Mouse (Mus musculus) hindbrain, embryonic 15.5 days (tissue): ENCODE data around the gene Taf15. TPM values are rescaled to one million over a fixed set of nuclear protein-coding genes. Genes with fewer than 3 reads are reported as not detected.

Source experiments
- ATAC-seq: fragments of 200-750 bp; cut with Nextera tagmentation; 2 replicates; pipeline ENCODE4 v1.8.0; 2017; ENCODE audit warnings: low read depth, moderate number of reproducible peaks, moderate TSS enrichment; ENCODE audit not compliant: low FRiP score
- H3K27ac ChIP-seq: fragments of 300-500 bp; sonication (generic); replicated peaks from 2 replicates; pipeline ENCODE4 v1.5.1; 2015; ENCODE audit warnings: mild to moderate bottlenecking, inconsistent platforms
- H3K27me3 ChIP-seq: fragments of 300-500 bp; sonication (generic); 2 replicates; pipeline ENCODE4 v1.6.1; 2015; ENCODE audit warnings: control low read depth, inconsistent platforms
- H3K36me3 ChIP-seq: fragments of 300-500 bp; sonication (generic); 2 replicates; pipeline ENCODE4 v1.6.1; 2015; ENCODE audit warnings: control low read depth, inconsistent platforms
- H3K4me1 ChIP-seq: fragments of 300-500 bp; sonication (generic); replicated peaks from 2 replicates; pipeline ENCODE4 v1.6.1; 2015; ENCODE audit warnings: control low read depth, inconsistent platforms
- H3K4me2 ChIP-seq: fragments of 300-500 bp; sonication (generic); 2 replicates; pipeline ENCODE4 v1.6.1; 2015; ENCODE audit warnings: moderate library complexity, mild to moderate bottlenecking, inconsistent platforms
- H3K4me3 ChIP-seq: fragments of 300-500 bp; sonication (generic); 2 replicates; pipeline ENCODE4 v1.5.1; 2015; ENCODE audit warnings: mild to moderate bottlenecking, inconsistent platforms
- H3K9ac ChIP-seq: fragments of 300-500 bp; sonication (generic); 2 replicates; pipeline ENCODE4 v1.6.1; 2015; ENCODE audit warnings: inconsistent platforms
- H3K9me3 ChIP-seq: fragments of 300-500 bp; sonication (generic); 2 replicates; pipeline ENCODE4 v1.6.1; 2016; ENCODE audit warnings: control low read depth, inconsistent platforms
- WGBS: fragments of 180-500 bp; shearing (Covaris S2); methylation state at CpG from one replicate; pipeline ENCODE4 v1.1.7; 2015; 5-methylcytosine and 5-hydroxymethylcytosine counted together
- polyA plus RNA-seq: library from polyadenylated mRNA; unstranded; fragments of >200 nt; fragmentation: Nextera tagmentation; extraction: Ambion mirVana; gene quantifications from 2 replicates; pipeline ENCODE4 v1.2.1, GENCODE M21; 2015

Gene Taf15
- polyA plus RNA-seq, 1 experiment from 2014 or later: 12.2 TPM

- ATAC-seq: no peak
- WGBS: 18% methylated on average over 7 of the region's 7 CpGs
- Histone ChIP-seq H3K36me3 (no peaks in the 10 kb centered on the region), H3K4me3 (no peak overlapping the region), H3K27me3 (peaks cover 47% of the 10 kb centered on the region), H3K4me2 (no peak overlapping the region), H3K27ac (no peak overlapping the region), H3K9me3 (no peaks in the 10 kb centered on the region), H3K9ac (no peak overlapping the region), H3K4me1 (peaks cover 24% of the 10 kb centered on the region)
Measured at GRCm38 (mm10) chr11:83443824-83444223, 29.1 kb upstream of the Taf15 start.

GRCm38 (mm10) chr11:83445001-83445400 lies 27.9 kb upstream of the Taf15 start:
- Histone ChIP-seq H3K4me2 (peak overlapping the region; percentile 41), H3K9me3 (no peaks in the 10 kb centered on the region), H3K4me3 (peak overlapping the region; percentile 19), H3K27me3 (peaks cover 47% of the 10 kb centered on the region), H3K9ac (peak overlapping the region; percentile 19; the same call in 1 of the 2 replicates), H3K4me1 (peaks cover 26% of the 10 kb centered on the region), H3K27ac (no peak overlapping the region), H3K36me3 (no peaks in the 10 kb centered on the region)
- 31% methylated on average over 19 of the region's 19 CpGs for WGBS
- no peak for ATAC-seq

GRCm38 (mm10) chr11:83447612-83448011 lies 25.3 kb upstream of the Taf15 start:
- H3K9me3 ChIP-seq: no peaks in the 10 kb centered on the region
- H3K4me1 ChIP-seq: peaks cover 18% of the 10 kb centered on the region
- H3K4me3 ChIP-seq: no peak overlapping the region
- H3K9ac ChIP-seq: no peak overlapping the region
- no peak overlapping the region for H3K4me2 ChIP-seq
- no peak overlapping the region for H3K27ac ChIP-seq
- no peaks in the 10 kb centered on the region for H3K36me3 ChIP-seq
- peaks cover 35% of the 10 kb centered on the region for H3K27me3 ChIP-seq
- 72% methylated on average over 10 of the region's 10 CpGs for WGBS
- no peak for ATAC-seq

DNA sequence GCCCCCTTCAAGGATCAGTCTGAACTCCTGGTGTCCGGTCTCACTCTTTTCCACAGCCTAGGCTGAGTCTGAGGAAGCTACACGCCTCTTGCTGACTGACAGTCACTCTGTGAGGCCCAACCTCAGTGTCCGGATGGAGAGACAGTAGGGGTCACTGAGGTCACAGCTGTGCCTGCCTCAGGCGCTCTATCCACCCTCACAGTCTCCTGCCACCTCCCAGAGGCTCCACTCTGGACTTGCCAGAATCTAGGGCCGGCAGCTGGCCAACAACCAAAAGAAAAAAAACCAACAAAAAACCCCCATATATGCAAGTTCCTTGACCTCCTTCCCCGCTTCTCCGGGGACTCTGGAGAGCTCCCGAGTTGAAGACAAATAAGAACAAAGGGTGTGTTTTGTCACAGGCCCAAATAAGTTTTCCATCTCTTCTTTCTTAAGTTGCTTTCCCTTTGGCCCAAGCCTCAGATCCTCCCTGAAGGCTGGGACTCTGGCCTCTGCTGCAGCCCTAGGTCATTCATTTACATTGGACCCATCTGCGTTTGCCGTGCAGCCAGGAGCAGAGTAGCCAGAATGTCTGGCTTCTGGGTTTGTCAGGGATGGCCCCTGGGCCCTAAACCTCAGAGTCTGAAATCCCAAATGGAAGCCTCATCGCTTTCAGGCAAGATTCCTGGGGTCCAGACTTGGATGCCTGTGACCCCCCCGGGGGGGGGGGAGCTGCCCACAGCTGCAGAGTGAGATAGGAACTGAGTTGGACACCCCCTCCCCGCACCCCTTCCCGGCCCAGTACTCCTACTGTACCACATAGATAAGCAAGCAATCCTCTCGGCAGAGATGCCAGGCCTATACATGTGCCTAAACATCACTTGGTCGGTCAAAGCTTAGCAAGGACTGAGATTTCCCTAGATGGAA lies 24.6 kb upstream of the Taf15 start:
- no peak overlapping the region for H3K9ac ChIP-seq
- H3K27ac ChIP-seq: peak overlapping the region; percentile 31; the same call in 1 of the 2 replicates
- H3K4me1 ChIP-seq: peaks cover 15% of the 10 kb centered on the region
- 34% methylated on average over 16 of the region's 16 CpGs for WGBS
- H3K27me3 ChIP-seq: peaks cover 29% of the 10 kb centered on the region
- ATAC-seq: no peak; the same call in 1 of the 2 replicates
- no peak overlapping the region for H3K4me3 ChIP-seq
- no peaks in the 10 kb centered on the region for H3K9me3 ChIP-seq
- no peaks in the 10 kb centered on the region for H3K36me3 ChIP-seq
- no peak overlapping the region for H3K4me2 ChIP-seq

DNA sequence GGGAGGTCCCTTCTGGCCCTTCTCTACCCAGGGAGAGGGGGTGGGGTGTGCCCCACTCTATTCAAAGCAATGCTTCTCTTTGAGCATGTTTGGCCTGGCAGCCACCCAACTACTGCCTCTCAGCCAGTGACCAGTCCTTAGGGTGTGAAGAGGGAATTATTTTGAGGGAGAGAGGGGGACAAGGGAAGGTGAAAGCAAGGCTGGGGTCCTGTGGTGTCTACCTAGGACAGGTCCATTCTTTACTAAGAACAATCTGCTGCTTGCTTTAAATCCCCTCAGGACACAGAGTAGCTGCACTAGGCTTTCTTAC lies 24.0 kb upstream of the Taf15 start:
- Histone ChIP-seq H3K27me3 (peaks cover 23% of the 10 kb centered on the region), H3K9ac (no peak overlapping the region), H3K4me2 (no peak overlapping the region), H3K9me3 (no peaks in the 10 kb centered on the region), H3K36me3 (no peaks in the 10 kb centered on the region), H3K27ac (0 out of 2 replicates have a peak overlapping the region, but pooled peaks have one; percentile 31), H3K4me3 (no peak overlapping the region), H3K4me1 (peaks cover 15% of the 10 kb centered on the region)
- ATAC-seq: peak; percentile 61; the same call in 1 of the 2 replicates

- peaks cover 19% of the 10 kb centered on the region for H3K27me3 ChIP-seq
- WGBS: 59% methylated on average over 4 of the region's 4 CpGs
- no peak overlapping the region for H3K4me3 ChIP-seq
- H3K27ac ChIP-seq: no peak overlapping the region
- no peaks in the 10 kb centered on the region for H3K36me3 ChIP-seq
- H3K4me1 ChIP-seq: peaks cover 18% of the 10 kb centered on the region
- no peak for ATAC-seq
- no peak overlapping the region for H3K9ac ChIP-seq
- no peak overlapping the region for H3K4me2 ChIP-seq
- H3K9me3 ChIP-seq: no peaks in the 10 kb centered on the region
Measured at GRCm38 (mm10) chr11:83449298-83449697, 23.6 kb upstream of the Taf15 start.

DNA sequence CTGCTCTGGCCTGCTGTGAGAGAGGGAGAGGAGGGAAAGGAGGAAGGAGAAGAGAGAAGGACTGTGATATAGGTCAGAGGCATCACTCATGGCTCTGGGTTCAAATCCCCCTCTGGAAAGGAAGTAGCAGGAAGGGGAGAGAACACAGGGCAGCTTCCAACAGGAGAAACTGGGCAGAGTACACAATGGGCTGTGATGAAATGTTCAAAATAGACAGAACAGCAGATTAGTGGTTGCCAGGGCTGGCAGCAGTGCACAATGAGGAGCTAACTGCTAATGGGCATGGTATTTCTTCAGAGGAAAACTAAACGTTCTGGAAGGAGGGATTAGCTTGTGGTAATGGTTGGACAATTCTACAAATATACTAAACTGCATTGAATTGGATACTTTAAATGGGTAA lies 22.3 kb upstream of the Taf15 start:
- Histone ChIP-seq H3K9ac (no peak overlapping the region), H3K27ac (no peak overlapping the region), H3K9me3 (no peaks in the 10 kb centered on the region), H3K4me1 (peaks cover 14% of the 10 kb centered on the region), H3K4me2 (no peak overlapping the region), H3K4me3 (no peak overlapping the region), H3K27me3 (peaks cover 7% of the 10 kb centered on the region), H3K36me3 (no peaks in the 10 kb centered on the region)
- 33% methylated on average over 1 of the region's 1 CpGs for WGBS
- no peak for ATAC-seq

- no peak overlapping the region for H3K4me3 ChIP-seq
- WGBS: 88% methylated on average over 10 of the region's 10 CpGs
- no peak overlapping the region for H3K27ac ChIP-seq
- H3K27me3 ChIP-seq: peaks cover 5% of the 10 kb centered on the region; the same call in 1 of the 2 replicates
- no peaks in the 10 kb centered on the region for H3K9me3 ChIP-seq
- H3K4me1 ChIP-seq: peaks cover 14% of the 10 kb centered on the region
- no peak overlapping the region for H3K4me2 ChIP-seq
- no peak for ATAC-seq
- no peak overlapping the region for H3K9ac ChIP-seq
- H3K36me3 ChIP-seq: no peaks in the 10 kb centered on the region
Measured at GRCm38 (mm10) chr11:83451281-83451680, 21.6 kb upstream of the Taf15 start.

- Histone ChIP-seq H3K4me2 (no peak overlapping the region), H3K9ac (no peak overlapping the region), H3K36me3 (no peaks in the 10 kb centered on the region), H3K9me3 (no peaks in the 10 kb centered on the region), H3K4me1 (peaks cover 6% of the 10 kb centered on the region; the same call in 1 of the 2 replicates), H3K4me3 (no peak overlapping the region), H3K27ac (no peak overlapping the region), H3K27me3 (no peaks in the 10 kb centered on the region)
- WGBS: 32% methylated on average over 4 of the region's 4 CpGs
- ATAC-seq: no peak
Measured at GRCm38 (mm10) chr11:83454548-83454947, 18.3 kb upstream of the Taf15 start.

- H3K9ac ChIP-seq: no peak overlapping the region
- no peak for ATAC-seq
- 87% methylated on average over 3 of the region's 3 CpGs for WGBS
- no peak overlapping the region for H3K4me2 ChIP-seq
- H3K4me3 ChIP-seq: no peak overlapping the region
- no peaks in the 10 kb centered on the region for H3K36me3 ChIP-seq
- H3K27me3 ChIP-seq: no peaks in the 10 kb centered on the region
- peaks cover 6% of the 10 kb centered on the region; the same call in 1 of the 2 replicates for H3K4me1 ChIP-seq
- H3K9me3 ChIP-seq: no peaks in the 10 kb centered on the region
- no peak overlapping the region for H3K27ac ChIP-seq
Measured at GRCm38 (mm10) chr11:83455608-83456007, 17.3 kb upstream of the Taf15 start.

GRCm38 (mm10) chr11:83457257-83457656 lies 15.6 kb upstream of the Taf15 start:
- Histone ChIP-seq H3K4me3 (no peak overlapping the region), H3K27ac (no peak overlapping the region), H3K27me3 (peaks cover 10% of the 10 kb centered on the region), H3K9ac (no peak overlapping the region), H3K36me3 (no peaks in the 10 kb centered on the region), H3K4me1 (peaks cover 6% of the 10 kb centered on the region; the same call in 1 of the 2 replicates), H3K4me2 (no peak overlapping the region), H3K9me3 (no peaks in the 10 kb centered on the region)
- 28% methylated on average over 7 of the region's 7 CpGs for WGBS
- no peak for ATAC-seq

- H3K9me3 ChIP-seq: no peaks in the 10 kb centered on the region
- H3K27ac ChIP-seq: no peak overlapping the region
- H3K4me3 ChIP-seq: no peak overlapping the region
- ATAC-seq: no peak
- H3K9ac ChIP-seq: no peak overlapping the region
- H3K36me3 ChIP-seq: no peaks in the 10 kb centered on the region
- WGBS: 62% methylated on average over 9 of the region's 9 CpGs
- no peak overlapping the region for H3K4me2 ChIP-seq
- H3K4me1 ChIP-seq: peaks cover 14% of the 10 kb centered on the region
- H3K27me3 ChIP-seq: peaks cover 11% of the 10 kb centered on the region
Measured at GRCm38 (mm10) chr11:83457912-83458601, 14.8 kb upstream of the Taf15 start.
